Mouse (Mus musculus): ENCODE measurements at regions not wholly inside any gene's neighbourhood (a gene's known extent, or its start where the extent isn't known, plus 50 kb on each side); places are given as distances from the start of the nearest gene placed in this dataset.

DNA sequence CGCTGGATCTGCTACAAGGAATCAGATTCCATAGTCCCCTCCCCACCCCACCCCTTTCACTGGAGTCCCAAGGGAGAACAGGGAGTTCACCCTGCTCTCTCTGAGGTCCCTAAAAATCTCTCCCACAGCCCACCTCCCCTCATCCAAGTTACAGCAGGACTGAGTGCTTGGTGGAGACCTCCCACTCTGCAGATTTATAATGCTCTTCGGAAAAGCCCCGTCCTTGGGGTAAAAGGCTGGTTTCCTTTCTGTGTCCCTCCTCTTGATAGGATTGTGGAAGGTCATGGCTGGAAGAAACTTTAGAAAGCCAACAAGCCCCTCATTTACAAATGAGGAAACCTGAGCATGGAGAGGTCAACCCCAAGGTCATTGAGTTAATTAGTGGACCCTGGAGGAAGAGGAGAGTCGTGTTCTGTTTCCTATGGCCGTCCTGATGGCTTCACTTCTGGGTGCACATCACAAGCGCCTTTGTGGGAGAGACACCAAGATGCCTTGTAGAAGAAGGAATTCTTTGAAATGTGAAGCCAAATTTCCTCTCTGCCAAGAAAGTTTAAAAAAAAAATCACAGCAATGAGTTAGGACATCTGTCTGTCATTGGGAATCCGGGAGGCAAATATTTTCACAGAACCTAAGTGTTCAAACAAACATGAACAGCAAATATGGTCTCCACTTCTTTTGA is 91.2 kb downstream of the Tmem170b start:
- TF ChIP-seq CTCF (IDR thresholded peaks at IDR 0.05; ENCODE audit: extremely low read depth, insufficient read depth, low read length) (no peak), POLR2A (IDR thresholded peaks at IDR 0.05; ENCODE audit: extremely low read depth, insufficient read depth, low read length) (no peak)

Data from cortical plate, adult 2 months (tissue).